Mouse (Mus musculus): Measurements from ENCODE around the gene Fam172a.

The Fam172a gene

DNA sequence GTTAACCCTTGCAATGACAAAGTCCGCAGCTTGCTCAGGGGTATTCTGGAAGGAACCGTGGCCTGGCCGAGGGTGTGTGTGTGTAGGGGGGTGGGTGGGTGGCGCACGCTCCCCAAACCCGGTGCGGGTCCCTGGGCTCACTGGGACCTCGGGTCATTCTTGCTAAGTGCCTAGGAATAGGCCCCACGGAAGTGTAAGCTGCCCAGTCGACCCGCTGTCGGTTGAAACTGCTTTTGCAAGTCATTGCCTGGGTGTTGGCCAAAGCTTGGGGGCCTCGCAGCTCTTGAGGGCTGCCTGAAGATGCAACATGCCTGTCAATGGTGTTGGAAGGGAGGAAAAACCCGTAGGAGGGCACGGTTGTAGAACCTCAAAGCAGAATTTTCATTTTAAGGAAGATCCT is 510.3 kb downstream of the Fam172a start:
- in situ Hi-C loops (cut with MboI, MseI) = no loop called here

DNA sequence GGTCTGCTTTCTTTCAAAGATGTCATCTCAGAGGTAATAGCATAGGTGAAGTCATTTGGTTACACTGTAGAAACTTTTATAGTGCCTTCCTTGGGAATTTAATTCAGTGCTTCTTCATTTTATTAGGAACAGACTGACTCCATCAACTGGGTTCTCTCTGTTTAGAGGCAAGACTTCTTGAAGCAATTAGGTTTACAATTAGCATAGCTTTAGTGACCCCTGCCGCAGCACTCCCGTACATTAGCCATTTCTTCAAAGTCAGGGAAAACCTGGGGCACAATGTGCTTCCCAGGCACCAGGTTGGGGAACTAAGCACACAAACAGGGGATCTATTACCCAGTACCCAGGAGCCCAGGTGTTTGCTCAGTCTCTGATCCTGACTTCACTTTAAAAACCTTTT is 511.3 kb downstream of the Fam172a start:
- in situ Hi-C loops (cut with MboI, MseI) = no loop called here

DNA sequence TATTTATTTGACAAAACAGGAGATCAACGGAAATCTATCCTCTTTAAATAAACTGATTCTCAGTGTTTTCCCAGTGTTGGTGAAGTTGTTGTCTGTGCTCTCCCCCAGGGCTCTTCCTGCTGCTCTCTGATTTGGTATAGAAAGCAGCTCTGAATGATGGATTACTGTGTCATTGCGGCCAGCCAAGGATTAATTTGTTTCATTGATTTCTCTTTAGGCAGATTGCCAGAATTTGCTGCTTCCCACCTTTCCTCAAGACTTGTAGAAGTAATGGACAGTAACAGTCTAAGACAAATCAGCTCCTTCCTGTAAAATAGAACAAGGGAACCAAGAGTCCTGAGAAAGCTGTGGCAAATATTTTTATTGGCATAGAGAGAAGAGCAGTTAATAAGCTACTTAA is 513.4 kb downstream of the Fam172a start:
- in situ Hi-C loops (cut with MboI, MseI) = no loop called here

All from T-helper 1 cell (primary cell).